Mouse (Mus musculus): ENCODE measurements at regions not wholly inside any gene's neighbourhood (a gene's known extent, or its start where the extent isn't known, plus 50 kb on each side); places are given as distances from the start of the nearest gene placed in this dataset.

DNA sequence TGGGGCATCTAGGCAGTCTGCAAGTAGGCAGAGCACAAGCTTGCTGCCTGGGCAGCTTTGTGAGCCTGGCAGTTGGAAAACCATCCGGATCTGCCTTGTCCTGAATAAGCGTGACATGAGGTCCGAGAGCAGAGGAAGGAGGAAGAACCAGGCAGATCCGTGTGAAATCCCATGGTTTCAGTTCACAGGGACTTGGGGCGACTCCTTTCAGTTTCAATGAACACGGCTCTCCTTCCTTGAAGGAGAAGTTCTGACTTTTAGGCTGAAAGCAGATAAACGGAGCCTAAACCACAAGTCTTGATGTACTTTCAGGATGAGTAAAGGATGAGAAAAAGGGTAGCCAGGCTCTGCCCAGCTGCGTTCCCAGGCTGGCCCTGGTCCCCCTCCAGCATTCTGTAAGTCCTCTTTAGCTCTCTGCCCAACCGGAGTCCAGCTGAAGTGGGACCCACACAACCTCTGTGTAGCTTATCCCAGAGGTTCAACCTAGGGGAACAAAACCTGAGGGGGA lies 248.2 kb downstream of the Clic5 start:
- no peak for TF ChIP-seq CTCF (IDR thresholded peaks at IDR 0.05; ENCODE audit: borderline replicate concordance, insufficient read depth, low read depth, low read length)
- no peak for TF ChIP-seq POLR2A (IDR thresholded peaks at IDR 0.05; ENCODE audit: borderline replicate concordance, insufficient read depth, low read length)
